Mouse (Mus musculus): ENCODE measurements around the gene Gm44965. TPM values are rescaled to one million over a fixed set of nuclear protein-coding genes. Genes with fewer than 3 reads are reported as not detected.

Gm44965 gene
- polyA plus RNA-seq, 1 experiment from 2014 or later: not detected

DNA sequence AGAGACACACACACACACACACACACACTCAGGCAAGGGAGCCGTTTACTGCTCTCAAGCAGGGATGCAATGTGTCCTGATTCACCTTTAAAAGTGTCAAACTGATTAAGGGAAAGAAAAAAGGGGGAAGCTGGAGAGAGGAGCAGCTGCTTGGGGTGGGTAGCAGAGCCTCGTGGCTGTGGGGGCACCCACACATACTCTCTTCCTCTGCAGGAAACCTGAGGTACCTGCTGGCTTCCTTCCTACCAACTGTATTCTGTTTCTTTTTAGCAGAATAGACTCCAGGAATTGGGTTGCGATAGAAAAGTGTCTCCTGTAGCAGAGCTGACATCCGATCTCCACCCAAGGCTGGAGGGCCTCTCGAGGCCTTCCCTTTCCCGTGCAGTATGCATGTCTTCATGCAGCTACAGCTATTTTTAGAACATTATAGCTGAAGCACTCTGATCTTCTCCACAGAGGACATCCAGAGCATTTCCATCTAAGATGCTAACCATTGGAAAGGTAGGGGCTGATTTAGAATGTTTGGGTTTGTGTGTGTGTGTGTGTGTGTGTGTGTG is 4.5 kb upstream of the Gm44965 start, which contains the start of gene Gm45021:
TSS of gene Gm45021 (plus strand) at position 417 of the 557 bp plus-strand sequence.
- Histone ChIP-seq H3K9ac (no peak within 1 kb of the TSS; the same call in 1 of the 2 replicates), H3K27ac (no peak within 1 kb of the TSS)

DNA sequence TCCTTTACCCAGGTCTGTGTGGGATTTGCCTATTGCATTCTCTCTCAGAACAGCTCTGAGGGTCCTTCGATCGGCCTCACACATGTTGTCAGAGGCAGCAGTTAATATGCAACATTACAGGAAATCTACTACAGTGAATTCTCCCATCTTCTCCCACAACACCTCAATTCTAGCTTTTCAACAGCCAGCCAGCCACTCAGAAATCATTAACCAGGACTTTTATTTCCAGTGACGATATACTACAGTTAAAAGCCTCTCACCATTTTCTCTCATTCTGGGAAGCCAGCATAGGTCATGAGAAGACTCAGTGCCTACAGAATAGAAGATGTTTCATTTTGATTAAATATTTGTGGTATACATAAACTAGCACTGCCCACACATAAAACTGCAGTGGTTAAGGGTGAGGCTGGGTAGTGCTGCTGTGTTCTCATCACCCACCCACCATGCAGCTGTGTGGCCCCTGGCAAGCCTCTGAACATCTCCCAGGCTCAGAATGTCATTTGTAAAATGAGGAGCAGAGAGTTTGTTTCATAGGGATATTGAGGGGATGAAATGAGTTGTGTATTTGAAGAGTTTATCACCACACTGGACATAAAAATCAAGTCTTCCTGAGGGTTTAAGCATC is 2.4 kb upstream of the Gm44965 start:
- 79% methylated on average over 3 of the region's 3 CpGs for WGBS
- Histone ChIP-seq H3K9ac (no peak overlapping the region), H3K36me3 (peaks cover 12% of the 10 kb centered on the region), H3K9me3 (peaks cover 4% of the 10 kb centered on the region; the same call in 1 of the 2 replicates), H3K4me1 (replicated peaks) (peaks cover 12% of the 10 kb centered on the region), H3K27me3 (replicated peaks) (no peaks in the 10 kb centered on the region), H3K4me2 (replicated peaks) (no peak overlapping the region), H3K27ac (no peak overlapping the region), H3K4me3 (replicated peaks) (no peak overlapping the region)
- ATAC-seq: no peak

More for the DNA sequence above, 4.5 kb upstream of the Gm44965 start, which contains the start of gene Gm45021:
- no peaks in the 10 kb centered on the region for H3K36me3 ChIP-seq
- peaks cover 8% of the 10 kb centered on the region for H3K4me1 ChIP-seq (replicated peaks)
- no peaks in the 10 kb centered on the region for H3K27me3 ChIP-seq (replicated peaks)
- H3K4me2 ChIP-seq (replicated peaks): no peak within 1 kb of the TSS
- WGBS: 41% methylated on average over 6 of the region's 6 CpGs
- H3K9me3 ChIP-seq: no peaks in the 10 kb centered on the region
- no peak within 1 kb of the TSS for H3K4me3 ChIP-seq (replicated peaks)
- no peak for ATAC-seq

DNA sequence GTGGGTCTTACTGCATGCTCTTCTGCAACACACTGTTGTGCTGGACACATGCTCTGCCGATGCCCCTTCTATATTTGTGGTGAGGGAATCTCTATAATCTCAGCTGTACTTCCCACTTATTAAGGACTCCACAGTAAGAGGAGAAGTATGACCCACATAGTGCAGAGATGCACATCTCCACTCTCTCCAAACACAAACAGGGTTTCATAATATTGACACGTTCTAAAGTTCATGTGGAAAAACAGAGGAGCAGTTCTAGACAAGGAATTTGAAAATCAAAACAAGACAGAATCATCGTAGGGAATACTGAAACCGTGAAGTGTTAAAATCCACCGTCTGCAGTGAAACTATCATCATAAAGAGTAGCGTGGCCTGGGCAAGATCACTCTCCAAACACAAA is 1.9 kb upstream of the Gm44965 start:
- H3K4me2 ChIP-seq (replicated peaks): no peak overlapping the region
- H3K27ac ChIP-seq: no peak overlapping the region
- H3K36me3 ChIP-seq: peaks cover 17% of the 10 kb centered on the region
- no peak overlapping the region for H3K9ac ChIP-seq
- H3K27me3 ChIP-seq (replicated peaks): no peaks in the 10 kb centered on the region
- WGBS: 81% methylated on average over 6 of the region's 6 CpGs
- no peak for ATAC-seq
- no peak overlapping the region for H3K4me3 ChIP-seq (replicated peaks)
- peaks cover 12% of the 10 kb centered on the region for H3K4me1 ChIP-seq (replicated peaks)
- peaks cover 8% of the 10 kb centered on the region for H3K9me3 ChIP-seq

DNA sequence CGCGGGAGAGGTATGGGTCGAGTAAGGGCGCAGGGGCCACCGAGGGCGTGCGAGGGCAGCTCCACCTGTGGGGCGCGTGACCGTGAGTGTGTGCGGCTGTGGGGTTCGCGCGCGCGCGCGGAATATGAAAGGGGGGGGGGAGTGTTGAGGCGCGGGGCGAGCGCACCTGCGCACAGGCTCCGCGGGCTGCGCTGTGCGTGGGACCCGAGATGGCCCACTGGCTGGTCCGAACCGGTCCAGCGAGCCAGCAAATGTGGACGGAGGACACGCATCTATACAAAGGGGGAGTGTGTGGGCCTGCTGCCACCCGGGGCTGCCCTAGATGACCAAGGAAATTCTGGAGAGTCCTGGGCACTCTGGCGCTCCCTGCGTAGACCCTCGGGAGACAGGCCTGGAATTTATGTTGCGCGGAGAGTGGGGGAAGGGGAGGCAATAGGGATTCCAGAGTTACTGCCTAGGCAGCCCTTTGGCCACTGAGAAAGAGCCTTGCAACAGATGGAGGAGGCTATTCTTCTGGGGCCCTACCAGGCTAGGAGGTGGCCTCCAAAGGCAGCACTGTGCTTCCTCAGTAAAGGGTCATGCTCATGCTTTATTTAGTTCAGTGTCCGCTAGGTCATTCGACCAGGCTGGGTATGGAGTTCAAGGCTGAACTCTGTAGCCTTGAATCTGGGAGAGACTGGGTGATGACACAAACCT is 450 bp downstream of the Gm44965 start:
- H3K4me2 ChIP-seq (replicated peaks): peak overlapping the region; percentile 89
- peak overlapping the region; percentile 86 for H3K27ac ChIP-seq
- peak overlapping the region; percentile 88 for H3K9ac ChIP-seq
- peaks cover 10% of the 10 kb centered on the region for H3K4me1 ChIP-seq (replicated peaks)
- no peaks in the 10 kb centered on the region for H3K27me3 ChIP-seq (replicated peaks)
- H3K36me3 ChIP-seq: peaks cover 39% of the 10 kb centered on the region
- H3K9me3 ChIP-seq: peaks cover 16% of the 10 kb centered on the region
- peak; percentile 69 for ATAC-seq
- 2% methylated on average over 37 of the region's 41 CpGs for WGBS
- H3K4me3 ChIP-seq (replicated peaks): peak overlapping the region; percentile 91

DNA sequence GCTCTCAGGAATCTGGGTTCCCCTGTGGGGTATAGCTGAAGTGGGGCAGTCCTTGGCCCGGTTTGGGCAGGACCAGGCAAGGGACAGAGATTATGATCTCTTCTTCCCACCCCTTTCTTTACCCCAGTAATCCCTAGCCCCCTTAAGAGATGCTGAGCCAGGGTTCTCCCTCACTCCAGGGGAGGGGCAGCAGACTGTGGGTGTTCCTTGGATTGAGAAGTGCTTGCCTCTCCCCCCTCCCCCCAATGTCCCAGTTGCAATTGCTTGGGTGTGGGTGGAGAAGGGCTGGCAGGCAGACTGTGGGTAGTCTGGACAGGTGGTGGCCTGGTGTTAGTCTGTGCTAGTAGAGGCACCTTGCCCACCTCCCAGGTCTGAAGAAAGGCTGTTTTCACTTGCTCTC is 1.5 kb downstream of the Gm44965 start:
- peaks cover 44% of the 10 kb centered on the region for H3K36me3 ChIP-seq
- H3K4me1 ChIP-seq (replicated peaks): peaks cover 9% of the 10 kb centered on the region
- peak overlapping the region; percentile 91 for H3K4me3 ChIP-seq (replicated peaks)
- H3K27ac ChIP-seq: no peak overlapping the region
- H3K9ac ChIP-seq: no peak overlapping the region
- peaks cover 16% of the 10 kb centered on the region for H3K9me3 ChIP-seq
- no peaks in the 10 kb centered on the region for H3K27me3 ChIP-seq (replicated peaks)
- ATAC-seq: no peak
- WGBS: 58% methylated on average over 1 of the region's 1 CpGs
- peak overlapping the region; percentile 89 for H3K4me2 ChIP-seq (replicated peaks)

DNA sequence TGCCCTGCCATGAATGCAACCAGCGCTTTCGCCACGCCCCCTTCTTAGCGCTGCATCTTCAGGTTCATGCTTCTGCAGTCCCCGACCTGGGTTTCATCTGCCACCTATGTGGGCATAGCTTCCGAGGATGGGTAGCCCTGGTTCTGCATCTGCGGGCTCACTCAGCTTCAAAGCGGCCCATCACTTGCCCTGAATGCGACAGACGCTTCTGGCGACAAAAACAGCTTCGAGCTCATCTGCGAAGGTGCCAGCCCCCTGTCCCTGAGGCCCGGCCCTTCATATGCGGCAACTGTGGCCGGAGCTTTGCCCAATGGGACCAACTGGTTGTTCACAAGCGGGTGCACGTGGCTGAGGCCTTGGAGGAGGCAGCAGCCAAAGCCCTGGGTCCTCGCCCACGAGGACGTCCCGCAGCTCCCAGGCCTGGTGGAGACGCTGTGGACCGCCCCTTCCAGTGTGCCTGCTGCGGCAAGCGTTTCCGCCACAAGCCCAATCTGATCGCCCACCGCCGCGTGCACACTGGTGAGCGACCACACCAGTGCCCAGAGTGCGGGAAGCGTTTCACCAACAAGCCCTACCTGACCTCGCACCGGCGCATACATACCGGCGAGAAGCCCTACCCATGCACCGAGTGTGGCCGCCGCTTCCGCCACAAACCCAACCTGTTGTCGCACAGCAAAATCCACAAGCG is 2.9 kb downstream of the Gm44965 start:
- WGBS: 96% methylated on average over 45 of the region's 45 CpGs
- Histone ChIP-seq H3K4me1 (replicated peaks) (peaks cover 12% of the 10 kb centered on the region), H3K4me3 (replicated peaks) (no peak overlapping the region), H3K9me3 (peaks cover 16% of the 10 kb centered on the region), H3K27ac (no peak overlapping the region), H3K36me3 (peaks cover 44% of the 10 kb centered on the region), H3K4me2 (replicated peaks) (no peak overlapping the region), H3K27me3 (replicated peaks) (no peaks in the 10 kb centered on the region), H3K9ac (no peak overlapping the region)
- no peak for ATAC-seq

DNA sequence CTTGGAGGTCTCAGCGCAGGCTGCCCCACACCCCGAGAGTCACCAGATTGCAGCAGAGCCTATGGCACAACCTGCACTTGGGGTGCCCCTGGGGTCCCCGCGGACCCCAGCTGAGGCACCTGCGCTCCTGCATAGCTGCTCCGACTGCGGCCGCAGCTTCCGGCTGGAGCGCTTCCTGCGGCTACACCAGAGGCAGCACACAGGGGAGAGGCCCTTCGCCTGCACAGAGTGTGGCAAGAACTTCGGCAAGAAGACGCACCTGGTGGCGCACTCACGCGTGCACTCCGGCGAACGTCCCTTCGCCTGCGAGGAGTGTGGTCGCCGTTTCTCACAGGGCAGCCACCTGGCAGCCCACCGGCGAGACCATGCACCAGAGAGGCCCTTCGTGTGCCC is 3.5 kb downstream of the Gm44965 start:
- Histone ChIP-seq H3K36me3 (peaks cover 44% of the 10 kb centered on the region), H3K4me3 (replicated peaks) (no peak overlapping the region), H3K4me2 (replicated peaks) (no peak overlapping the region), H3K9me3 (peaks cover 16% of the 10 kb centered on the region), H3K9ac (no peak overlapping the region), H3K27ac (no peak overlapping the region), H3K4me1 (replicated peaks) (peaks cover 12% of the 10 kb centered on the region), H3K27me3 (replicated peaks) (no peaks in the 10 kb centered on the region)
- 98% methylated on average over 27 of the region's 27 CpGs for WGBS
- ATAC-seq: no peak

DNA sequence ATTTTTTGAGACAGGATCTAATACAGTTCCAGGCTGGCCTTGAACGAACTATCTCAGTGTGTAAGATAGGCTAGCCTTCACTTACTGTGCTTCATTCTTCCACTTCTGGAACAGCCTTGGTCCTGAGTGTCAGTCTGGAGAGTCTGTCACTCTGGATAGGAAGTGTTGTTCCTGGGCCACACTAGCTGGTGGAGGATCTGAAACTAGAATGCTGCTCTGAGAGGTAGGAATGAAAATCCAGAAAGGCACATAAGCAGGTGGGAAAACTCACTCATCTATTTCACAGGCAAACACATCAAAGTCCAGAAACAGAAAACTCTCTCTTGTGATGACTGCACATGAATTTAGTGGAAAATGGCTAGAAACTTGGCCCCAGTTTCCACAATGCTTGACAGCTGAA is 6.9 kb downstream of the Gm44965 start:
- no peaks in the 10 kb centered on the region for H3K27me3 ChIP-seq (replicated peaks)

DNA sequence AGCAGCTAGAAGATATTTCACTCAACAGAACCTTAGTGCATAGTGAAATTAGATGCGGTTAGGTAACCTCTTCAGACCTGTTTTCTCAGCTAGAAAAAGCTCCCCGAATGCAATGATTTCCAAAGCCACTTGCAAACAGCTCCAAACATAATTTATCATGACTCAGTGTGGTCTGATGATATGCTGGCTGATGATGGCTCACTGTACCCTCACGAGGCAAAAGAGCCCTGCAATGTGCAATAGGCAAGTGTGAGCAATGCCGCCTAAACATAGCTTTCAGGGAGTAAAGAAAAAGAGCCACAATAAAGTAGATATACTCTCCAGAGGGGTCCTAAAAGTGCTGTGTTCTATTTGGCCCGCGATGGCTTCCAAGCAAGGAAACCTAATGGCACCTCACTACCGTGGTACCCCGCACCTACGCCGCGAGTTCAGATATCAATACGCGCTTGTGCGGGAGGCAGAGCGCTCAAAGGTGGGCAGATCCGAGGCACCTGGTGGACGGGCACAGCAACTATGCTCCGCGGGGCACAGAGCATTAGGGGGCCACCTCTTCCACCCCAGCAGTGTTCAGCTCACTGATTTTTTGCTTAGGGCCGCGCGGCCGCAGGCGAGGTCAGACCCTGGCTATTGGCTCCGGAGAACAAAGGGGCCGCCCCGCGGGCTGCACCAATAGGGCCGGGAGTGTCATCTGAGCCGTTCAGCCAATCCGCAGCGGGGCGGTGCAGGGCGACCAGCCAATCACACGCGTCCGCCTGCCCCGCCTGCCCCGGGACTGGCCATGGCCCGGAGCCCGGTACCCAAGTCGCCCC is 7.7 kb downstream of the Gm44965 start, which contains the start of gene Zfp775:
TSS of gene Zfp775 (plus strand) at position 793 of the 809 bp plus-strand sequence.
- no peaks in the 10 kb centered on the region for H3K27me3 ChIP-seq (replicated peaks)
- 0 out of 2 replicates have a peak, but pooled peaks cover 6% of the 10 kb centered on the region for H3K4me1 ChIP-seq (replicated peaks)
- H3K27ac ChIP-seq: peak within 1 kb of the TSS; percentile 74
- H3K4me2 ChIP-seq (replicated peaks): peak within 1 kb of the TSS; percentile 91
- WGBS: 5% methylated on average over 42 of the region's 42 CpGs
- peak within 1 kb of the TSS; percentile 67 for H3K4me3 ChIP-seq (replicated peaks)
- peak; percentile 99 for ATAC-seq
- H3K9ac ChIP-seq: peak within 1 kb of the TSS; percentile 71
- peaks cover 12% of the 10 kb centered on the region for H3K9me3 ChIP-seq
- H3K36me3 ChIP-seq: peaks cover 31% of the 10 kb centered on the region

More for the DNA sequence above, 6.9 kb downstream of the Gm44965 start:
- Histone ChIP-seq H3K9me3 (peaks cover 16% of the 10 kb centered on the region), H3K4me3 (replicated peaks) (no peak overlapping the region), H3K27ac (no peak overlapping the region), H3K36me3 (peaks cover 39% of the 10 kb centered on the region), H3K4me2 (replicated peaks) (no peak overlapping the region), H3K9ac (no peak overlapping the region), H3K4me1 (replicated peaks) (0 out of 2 replicates have a peak, but pooled peaks cover 6% of the 10 kb centered on the region)
- ATAC-seq: no peak
- WGBS: 83% methylated on average over 1 of the region's 1 CpGs

DNA sequence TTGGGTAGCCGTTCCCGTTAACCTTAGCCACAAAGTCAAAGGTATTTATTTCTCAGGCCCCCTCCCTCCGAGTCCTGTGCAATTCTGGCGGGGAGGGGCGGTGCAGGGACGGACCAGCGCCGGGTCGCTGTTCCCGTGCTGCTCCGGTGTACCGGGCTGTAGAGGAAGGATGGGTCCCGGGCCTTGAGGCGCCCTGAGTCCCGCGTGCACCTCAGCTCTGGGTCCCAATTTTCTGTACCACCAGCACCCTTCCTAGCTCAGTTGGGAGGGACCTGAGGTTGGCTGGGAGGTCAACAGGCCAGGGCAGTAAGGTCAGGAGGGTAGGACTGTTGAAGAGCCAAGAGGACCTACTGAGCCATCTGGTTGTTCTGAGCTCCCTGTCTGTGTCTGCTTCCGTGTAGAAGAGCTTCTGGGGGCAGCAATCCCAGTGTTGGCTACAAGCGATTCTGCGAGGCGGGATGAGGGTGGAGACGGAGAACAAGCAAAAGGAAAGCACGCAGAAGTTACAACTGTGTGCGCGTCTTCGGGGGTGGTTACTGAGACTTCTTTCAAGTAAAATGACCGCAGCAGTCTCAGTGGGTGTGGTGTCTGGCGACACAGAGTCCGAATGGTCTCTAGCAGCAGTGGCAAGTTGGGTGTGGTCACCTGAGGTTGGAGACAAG is 8.5 kb downstream of the Gm44965 start:
- WGBS: under 1% methylated on average over 28 of the region's 28 CpGs
- Histone ChIP-seq H3K4me3 (replicated peaks) (peak overlapping the region; percentile 67), H3K27ac (peak overlapping the region; percentile 74), H3K4me1 (replicated peaks) (0 out of 2 replicates have a peak, but pooled peaks cover 6% of the 10 kb centered on the region), H3K9ac (peak overlapping the region; percentile 71), H3K9me3 (peaks cover 4% of the 10 kb centered on the region), H3K27me3 (replicated peaks) (no peaks in the 10 kb centered on the region), H3K36me3 (peaks cover 23% of the 10 kb centered on the region), H3K4me2 (replicated peaks) (peak overlapping the region; percentile 91)
- ATAC-seq: peak; percentile 83

DNA sequence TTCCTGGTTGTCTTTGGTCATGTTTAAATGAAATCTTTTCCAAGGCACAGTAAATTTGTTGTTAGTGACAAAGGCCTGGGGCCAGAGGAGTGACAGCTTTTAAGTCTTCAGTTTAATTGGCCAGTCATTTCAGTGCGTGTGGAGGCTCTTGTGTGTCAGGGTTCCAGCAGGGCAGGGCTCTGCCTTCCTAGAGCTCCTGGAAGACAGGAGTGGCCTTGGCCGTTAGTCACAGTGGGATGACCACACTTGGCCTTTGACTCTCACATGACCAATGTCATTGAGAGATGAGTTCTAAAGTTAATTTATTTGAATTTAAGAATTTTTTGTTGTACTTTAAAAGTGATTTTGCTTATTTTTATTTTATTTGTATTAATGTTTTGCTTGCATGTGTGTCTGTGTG is 14.4 kb downstream of the Gm44965 start:
- ATAC-seq: no peak
- H3K4me1 ChIP-seq (replicated peaks): no peaks in the 10 kb centered on the region
- H3K27me3 ChIP-seq (replicated peaks): no peaks in the 10 kb centered on the region
- no peak overlapping the region for H3K27ac ChIP-seq
- no peak overlapping the region for H3K4me3 ChIP-seq (replicated peaks)
- H3K36me3 ChIP-seq: no peaks in the 10 kb centered on the region
- H3K9me3 ChIP-seq: no peaks in the 10 kb centered on the region
- no peak overlapping the region for H3K4me2 ChIP-seq (replicated peaks)
- 74% methylated on average over 2 of the region's 2 CpGs for WGBS
- H3K9ac ChIP-seq: no peak overlapping the region
